Mouse (Mus musculus): ENCODE results near the gene Por.

Por gene
- long read RNA-seq, experiment 1, transcript Por-201 (16 exons, 2,636 nt): major isoform, 67 of 103 reads
- long read RNA-seq, experiment 1, partial matches to known transcripts: 26 of 103 reads
- long read RNA-seq, experiment 1, other reads (novel, unspliced or antisense): 10 of 103 reads
- long read RNA-seq, experiment 2, transcript Por-201 (16 exons, 2,636 nt): major isoform, 74 of 121 reads
- long read RNA-seq, experiment 2, partial matches to known transcripts: 35 of 121 reads
- long read RNA-seq, experiment 2, other reads (novel, unspliced or antisense): 12 of 121 reads

DNA sequence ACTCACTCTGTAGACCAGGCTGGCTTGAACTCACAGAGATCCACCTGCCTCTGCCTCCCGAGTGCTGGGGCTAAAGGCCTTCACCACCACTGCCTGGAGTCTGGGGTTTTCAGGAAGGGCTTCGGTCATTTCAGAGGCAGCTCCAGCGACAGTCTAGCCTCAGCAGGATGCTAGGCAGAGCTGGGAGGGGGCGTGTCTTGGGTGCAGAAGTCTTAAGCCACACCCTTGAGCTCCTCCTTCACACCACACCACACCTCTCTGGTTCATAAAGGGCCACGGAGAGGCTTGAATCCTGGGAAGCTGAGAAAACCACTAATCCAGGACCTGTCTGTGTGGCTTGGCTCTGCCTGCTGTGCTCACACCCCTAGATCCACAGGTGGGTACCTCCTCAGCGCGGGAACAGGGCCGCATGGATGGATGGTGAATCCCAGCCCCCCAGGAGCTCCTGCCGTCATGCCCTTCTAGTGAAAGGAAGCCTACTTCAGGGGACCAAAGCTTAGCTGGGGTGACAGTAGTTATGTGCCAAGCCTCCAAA lies at the start of gene Por:
TSS of gene Por (plus strand) at position 293 of the 535 bp plus-strand sequence.
- intact Hi-C loops (cut with DNase I): no loop called here

DNA sequence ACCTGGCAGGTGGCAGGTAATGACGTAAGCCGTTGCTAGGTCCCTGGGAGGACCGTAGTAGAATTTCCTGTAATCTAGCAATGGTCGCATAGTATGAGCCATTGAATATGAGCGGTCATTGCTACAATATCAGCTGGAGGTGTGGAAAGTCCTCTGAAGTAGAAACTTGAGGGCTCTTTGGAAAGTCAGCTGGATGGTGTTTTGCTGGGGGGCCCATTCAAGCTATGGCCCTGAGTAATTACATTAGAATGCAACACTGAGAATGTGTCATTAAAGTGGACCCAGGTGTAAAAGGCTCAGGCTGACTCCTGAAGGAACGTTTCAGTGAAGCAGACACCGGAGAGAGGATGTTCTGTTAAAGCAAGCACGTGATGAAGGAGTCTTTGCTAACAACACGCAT lies 49.3 kb upstream of the Por start:
- intact Hi-C loops (cut with DNase I): no loop called here

DNA sequence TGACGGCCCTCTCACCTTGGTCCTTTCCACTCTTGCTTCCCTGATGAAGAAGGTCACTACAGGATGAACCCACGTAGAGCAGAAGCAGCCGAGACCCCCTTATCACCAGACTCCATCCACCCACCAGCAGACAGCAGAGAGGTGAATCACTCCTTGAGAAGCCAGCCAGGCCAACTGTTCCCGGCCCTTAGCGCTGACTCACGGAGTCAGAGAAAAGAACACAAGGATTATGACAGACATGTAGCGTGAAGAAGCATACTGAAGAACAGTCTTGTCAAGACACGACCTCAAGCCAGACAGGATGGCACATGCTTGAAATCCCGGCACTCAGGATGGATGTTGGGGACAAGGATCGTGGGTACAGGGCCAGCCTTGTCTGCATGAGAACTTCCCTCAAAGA lies 48.1 kb upstream of the Por start:
- intact Hi-C loops (cut with DNase I): no loop called here

DNA sequence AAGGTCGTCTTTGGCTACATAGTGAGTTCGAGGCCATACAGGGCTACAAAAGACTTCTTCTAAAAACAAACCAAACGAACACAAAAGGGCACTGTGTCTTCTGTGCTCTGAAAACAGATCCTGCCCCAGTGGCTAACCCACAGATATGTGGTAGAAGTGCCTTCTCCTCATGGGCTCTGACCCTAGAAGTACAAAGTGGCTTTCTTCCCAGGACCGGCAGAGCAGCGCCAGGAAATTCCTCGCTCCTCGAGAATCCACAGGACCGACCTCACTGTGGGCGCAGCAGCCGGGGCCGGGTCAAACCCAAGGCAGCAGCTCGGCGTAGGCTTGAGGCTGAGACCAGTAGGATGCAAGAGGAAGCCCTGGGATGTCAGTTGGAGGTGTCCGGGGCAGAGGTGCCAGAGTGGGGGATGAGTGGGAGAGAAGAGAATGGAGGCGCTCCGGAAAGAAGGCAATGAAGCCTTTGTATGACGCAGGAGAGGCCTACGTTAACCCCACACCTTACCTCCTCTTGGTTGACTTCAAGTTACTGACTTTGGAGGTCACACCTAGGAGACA lies 46.7 kb upstream of the Por start:
- intact Hi-C loops (cut with DNase I): no loop called here

DNA sequence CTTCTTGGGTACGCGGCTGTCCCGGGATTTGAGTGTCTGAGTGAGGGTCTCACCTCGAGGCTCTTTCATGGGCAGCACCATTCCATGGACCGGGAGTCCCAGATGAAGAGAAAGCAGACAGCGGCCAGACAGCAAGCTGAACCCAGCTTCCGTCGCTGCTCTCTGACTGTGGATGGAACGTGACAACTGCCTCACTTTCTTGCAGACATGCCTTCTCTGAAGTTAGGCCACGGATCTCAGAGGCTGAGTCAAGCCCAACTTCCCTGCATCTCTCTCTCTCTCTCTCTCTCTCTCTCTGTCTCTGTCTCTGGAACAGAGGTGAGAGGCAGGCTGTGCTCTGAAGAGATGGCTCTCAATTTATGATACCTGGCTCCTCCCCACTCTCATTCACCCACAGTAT lies 40.9 kb upstream of the Por start:
- intact Hi-C loops (cut with DNase I): no loop called here

DNA sequence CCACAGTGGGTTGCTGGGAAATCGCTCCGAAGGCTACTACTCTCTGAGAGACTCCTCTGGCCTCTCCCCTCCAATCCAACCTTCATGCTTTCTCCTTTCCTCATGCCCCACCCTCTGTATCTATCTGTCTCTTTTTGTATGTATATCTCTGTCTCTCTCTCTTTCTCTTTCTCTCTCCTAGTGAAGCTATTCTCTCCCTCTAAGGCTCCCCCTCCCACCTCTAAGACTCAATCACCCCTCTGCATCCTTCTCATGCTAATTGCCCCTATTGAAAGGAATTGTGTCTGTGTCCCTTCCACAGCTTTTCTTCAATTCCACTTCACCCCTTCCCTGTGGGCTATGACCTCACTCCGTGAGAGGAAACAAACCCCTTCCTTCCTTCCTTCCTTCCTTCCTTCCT lies 40.4 kb upstream of the Por start:
- intact Hi-C loops (cut with DNase I): no loop called here

DNA sequence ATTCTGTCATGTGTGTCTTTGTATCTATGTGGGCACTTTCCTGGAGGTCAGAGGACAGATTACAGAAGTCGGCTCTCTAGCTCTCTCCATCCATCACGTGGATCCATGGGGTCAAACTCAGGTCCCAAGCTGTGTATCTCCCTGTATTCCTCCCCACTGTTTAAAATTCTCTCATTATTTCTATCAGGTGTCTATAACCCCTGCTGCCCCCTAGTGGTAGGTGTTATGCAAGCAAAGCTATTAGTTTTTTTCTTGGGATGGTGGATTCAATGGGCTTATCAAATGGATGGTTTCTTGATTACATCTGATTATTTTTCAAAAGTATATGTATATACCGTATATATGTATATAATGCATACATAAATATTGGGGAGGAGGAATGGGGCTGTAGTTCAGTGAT lies 39.2 kb upstream of the Por start:
- intact Hi-C loops (cut with DNase I): loop anchor here (10.0 kb wide), 1 partner anchor 114 kb away; the partner anchor contains the start of gene Tmem120a

DNA sequence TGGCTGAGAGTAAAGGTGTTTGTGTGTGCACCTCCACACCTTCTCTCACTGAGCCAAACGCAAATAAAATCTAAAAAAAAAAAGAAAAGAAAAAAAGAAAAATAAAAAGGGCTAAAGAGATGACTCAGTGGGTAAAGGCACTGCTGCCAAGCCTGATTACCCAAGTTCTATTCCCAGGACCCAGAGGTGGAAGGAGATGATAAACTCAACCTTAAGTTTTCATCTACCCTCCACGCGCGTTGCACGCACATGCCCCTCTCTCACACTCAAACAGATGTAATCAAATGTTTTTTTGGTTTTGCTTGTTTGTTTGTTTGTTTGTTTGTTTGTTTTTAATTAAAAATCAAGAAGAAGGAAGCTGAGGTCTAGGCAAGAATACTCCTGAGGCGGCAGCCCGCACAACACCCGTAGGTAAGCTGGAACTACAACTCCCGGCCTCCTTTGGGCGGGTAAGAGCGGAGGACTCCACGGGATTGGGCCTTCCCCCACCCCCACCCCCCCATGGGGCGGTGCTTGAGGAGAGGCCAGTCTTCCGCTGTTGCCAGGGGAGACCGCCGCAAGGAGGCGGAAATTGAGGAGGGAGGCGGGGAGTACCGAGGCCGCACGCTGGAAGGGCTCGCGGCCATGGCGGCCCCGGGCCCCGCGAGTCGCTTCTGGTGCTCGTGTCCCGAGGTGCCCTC lies 37.6 kb upstream of the Por start, which contains the start of gene Rhbdd2:
TSS of gene Rhbdd2 (plus strand) at position 502 of the 680 bp plus-strand sequence.
- intact Hi-C loops (cut with DNase I): loop anchor here (10.0 kb wide), 1 partner anchor 113 kb away; the partner anchor contains the start of gene Tmem120a

DNA sequence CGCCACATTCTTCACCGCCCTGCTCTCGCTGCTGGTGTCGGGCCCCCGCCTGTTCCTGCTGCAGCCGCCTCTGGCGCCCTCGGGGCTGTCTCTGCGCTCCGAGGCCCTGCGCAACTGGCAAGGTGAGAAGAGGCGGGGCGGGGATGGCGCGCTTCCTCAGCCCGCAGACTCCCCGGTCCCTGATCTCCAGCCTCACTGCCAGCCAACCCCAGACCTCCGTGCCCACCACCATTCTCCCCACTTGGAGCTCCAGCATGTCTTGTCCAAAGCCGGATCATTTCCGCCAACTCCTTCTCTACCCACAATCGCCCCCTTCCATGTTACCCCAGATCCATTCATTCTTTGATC lies 37.1 kb upstream of the Por start:
- intact Hi-C loops (cut with DNase I): loop anchor here (10.0 kb wide), 1 partner anchor 112 kb away; the partner anchor contains the start of gene Tmem120a

DNA sequence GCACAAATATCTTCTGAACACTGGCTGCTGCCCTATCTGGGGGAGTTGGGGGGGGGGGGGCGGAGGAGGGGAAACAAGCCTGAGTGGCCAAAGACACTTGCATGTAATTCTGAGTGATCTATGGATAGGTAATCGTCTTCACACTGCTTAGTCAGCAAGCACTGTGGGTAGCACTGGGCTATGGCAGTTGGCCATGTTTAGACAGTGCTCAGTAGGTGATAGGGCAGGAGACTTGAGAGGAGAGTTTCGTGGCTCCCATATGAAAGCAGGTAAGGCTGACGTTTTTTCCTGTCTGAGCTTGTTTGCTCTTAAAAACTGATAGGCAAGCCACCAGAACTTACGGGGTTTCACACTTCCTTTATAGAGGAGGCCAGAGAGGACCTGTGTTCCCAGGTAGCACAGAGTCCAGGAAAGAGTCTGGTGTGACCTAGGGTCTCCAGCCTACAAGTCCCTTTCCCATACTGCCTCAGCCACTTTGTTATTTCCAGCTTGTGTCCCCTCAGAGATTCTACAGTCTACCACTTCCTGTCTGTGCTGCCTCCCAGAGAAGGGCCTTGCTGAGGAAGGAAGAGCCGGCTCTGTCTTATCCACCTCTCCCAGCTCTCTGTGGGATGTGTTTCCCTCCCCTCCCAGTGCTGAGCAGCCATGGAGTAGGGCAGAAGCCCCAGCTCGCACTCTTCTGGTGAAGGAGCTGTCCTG lies 29.9 kb upstream of the Por start:
- intact Hi-C loops (cut with DNase I): loop anchor here (10.0 kb wide), 1 partner anchor 105 kb away; the partner anchor contains the start of gene Tmem120a

DNA sequence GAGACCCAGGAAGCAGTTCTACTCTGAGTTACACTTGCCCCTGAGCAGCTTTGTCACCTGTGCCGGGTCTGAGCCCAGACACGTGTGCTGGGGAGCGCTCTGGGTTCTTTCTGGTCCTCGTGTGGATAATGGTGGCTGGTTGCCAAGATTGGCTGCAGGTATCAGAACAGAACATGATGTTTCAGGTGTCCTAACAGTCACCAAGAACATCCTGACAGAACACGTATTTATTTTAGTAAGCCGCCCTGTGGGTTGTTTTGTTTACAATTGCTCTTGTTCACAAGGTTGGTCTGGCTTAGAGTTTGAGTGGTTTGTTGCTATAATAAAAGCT lies 29.4 kb upstream of the Por start:
- intact Hi-C loops (cut with DNase I): no loop called here

DNA sequence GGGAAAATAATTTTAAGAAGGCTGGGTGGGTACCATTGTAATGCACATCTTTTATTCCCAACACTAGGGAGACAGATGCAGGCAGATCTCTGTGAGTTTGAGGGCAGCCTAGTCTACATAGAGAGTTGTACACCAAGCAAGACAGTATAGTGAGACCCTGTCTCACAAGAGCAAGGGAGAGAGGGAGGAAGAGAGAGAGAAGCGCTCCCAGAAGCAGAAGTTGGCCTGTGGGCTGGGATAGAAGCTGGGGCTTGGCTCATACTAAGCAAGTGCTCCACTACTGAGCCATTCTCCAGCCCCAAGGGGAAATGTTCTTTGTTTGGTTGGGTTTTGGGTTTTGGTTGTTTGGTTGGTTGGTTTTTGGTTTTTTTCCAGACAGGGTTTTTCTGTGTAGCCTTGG lies 28.8 kb upstream of the Por start:
- intact Hi-C loops (cut with DNase I): no loop called here

DNA sequence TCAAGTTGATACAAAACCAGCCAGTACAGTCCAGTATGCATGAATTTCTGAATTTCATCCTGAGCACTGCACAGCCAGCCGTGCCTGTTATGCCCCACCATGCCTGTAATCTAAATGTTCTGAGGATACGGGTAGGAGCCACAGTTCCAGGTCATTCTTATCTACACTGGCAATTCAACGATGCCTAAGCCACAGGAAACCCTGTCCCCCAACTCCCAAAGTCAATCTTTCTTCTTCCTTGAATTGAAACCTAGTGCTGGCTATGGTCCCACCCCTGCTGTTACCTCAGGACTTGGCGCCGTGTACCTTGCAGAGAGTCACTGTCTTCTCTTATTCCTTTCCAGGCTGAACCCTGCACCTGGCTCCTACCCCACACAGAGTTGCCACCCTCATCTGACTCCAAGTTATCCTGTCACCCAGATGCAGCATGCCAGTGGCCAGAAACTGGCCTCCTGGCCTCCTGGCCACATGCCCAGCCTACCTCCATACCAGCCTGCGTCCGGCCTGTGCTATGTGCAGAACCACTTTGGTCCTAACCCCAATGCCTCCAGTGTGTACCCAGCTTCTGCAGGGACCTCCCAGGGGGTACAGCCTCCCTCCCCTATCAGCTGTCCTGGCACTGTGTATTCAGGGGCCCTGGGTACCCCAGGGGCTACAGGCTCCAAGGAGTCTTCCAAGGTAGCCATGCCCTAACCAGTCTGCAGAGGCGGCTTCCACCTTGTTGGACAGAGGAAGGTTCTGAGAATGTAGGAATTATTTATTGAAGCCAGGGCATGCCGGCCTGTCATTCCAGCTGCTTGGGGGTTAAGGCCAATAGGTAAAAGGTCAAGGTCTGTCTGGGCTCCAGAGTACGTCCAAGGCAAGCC lies 26.9 kb upstream of the Por start:
- intact Hi-C loops (cut with DNase I): no loop called here

DNA sequence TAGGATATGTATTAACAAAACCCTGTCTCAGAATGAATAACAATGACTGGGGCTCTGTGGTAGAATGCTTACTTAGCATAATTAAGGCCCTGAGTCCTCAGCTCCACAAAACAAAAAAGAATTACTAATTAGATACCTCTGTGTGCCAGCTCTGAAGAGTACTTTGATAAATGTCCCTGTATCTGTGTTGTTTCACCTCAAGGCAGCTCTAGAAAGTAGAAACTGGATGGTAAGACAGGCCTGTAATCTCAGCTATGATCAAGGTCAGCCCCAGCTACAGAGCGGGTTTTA lies 26.3 kb upstream of the Por start:
- intact Hi-C loops (cut with DNase I): no loop called here

DNA sequence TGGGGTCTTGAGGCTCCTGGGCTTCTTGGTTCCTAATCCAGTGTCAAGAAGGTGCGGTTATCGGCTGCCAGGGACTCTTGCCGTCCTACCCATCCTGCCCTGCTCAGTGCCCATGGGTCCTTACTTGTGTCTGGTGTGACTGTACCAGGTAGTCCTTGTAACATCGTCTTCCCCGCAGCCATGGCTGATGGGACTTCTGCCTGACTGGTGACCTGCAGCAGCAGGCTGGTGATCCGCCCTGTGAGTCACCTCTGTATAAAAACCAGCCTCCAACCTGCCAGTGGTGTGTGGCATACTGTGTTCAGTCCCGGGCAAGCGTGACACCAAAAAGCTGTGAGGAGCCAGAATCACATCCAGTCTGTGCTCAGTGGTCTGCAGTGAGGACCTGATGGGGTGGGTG lies 26.0 kb upstream of the Por start:
- intact Hi-C loops (cut with DNase I): no loop called here

DNA sequence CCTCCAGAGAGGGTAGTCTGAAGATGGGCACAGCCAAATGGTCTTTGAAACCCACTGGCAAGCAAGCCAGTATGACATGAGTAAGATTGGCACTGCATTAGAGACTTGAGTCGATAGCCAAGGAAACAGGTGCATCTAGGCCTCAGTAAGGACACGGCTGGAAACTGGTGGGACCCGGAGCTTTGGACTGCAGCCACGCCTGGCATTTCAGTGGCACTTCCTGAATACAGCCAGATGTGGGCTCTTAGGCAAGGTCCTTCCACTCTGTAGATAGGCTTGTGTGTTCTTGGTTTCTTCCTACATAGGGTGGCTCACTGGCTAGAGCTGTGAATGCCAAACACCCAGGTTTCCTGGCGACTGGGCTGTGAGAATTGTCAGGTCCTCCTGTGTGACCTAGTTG lies 24.5 kb upstream of the Por start:
- intact Hi-C loops (cut with DNase I): no loop called here

DNA sequence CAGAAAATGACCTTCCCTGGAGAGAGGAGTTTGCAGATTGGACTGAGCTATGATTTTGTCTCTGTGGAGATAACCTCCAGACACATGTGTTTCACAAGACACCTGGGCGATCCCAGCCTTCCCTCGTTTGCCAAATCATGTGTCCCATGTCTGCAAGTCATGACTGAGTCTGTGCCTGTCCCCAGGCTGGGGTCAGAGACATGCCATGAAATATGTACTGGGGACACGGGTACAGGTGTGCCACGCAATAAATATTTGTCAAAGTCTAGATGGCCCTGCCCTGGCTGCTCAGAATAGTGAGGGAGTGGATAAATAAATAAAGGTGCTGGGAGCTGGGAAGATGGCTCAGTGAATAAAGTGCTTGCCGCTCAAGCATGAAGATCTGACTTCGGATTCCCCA lies 23.8 kb upstream of the Por start:
- intact Hi-C loops (cut with DNase I): no loop called here

DNA sequence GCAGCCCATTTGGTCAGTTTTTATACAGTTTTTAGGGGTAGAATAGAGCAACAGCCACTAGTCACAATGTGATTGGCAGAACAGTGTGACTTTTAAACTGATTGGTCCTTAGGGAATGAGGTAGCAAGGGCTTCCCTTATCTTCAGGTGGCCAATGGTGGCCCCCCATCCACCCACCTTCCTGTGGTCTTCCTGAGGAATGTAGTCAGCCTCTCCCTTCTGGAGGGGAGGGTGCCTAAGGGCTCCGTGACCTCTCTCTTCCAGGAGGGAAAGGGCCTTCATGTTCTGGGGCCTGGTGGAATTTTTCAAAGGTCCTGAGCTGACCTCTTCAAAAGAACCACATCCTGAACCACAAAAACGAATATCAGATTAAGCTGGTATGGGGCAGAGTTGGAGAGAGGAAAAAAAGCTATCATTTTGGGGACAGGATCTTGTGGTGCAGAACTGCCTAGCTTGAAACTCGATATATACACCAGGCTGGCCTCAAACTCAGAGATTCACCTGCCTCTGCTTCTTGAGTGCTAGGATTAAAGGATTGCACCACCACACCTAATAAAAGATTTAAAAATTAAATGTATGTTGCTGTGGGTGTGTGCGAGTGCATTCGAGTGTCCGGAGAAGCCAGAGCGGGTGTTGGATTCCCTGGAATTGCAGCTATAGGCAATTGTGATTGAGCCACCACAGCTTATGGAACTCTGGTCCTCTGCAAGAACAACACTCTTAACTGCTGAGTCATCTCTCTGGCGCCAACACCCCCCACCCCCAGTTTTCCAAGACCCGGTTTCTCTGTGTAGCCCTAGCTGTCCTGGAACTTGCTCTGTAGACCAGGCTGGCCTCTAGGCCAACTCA lies 21.1 kb upstream of the Por start:
- intact Hi-C loops (cut with DNase I): no loop called here

DNA sequence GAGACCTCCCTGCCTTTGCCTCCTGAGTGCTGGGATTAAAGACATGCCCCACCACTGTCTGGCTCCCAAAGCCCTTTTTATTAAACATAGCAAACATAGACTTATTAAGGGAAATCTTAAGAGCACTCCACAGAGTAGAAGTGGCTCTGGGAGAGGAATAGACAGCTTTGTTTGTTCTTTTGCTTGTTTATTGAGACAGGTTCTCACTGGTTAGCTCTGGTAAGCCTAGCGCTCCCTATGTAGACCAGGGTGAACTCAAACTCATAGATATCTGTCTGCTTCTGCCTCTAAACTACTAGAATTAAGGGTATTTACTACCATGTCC lies 20.6 kb upstream of the Por start:
- intact Hi-C loops (cut with DNase I): no loop called here

DNA sequence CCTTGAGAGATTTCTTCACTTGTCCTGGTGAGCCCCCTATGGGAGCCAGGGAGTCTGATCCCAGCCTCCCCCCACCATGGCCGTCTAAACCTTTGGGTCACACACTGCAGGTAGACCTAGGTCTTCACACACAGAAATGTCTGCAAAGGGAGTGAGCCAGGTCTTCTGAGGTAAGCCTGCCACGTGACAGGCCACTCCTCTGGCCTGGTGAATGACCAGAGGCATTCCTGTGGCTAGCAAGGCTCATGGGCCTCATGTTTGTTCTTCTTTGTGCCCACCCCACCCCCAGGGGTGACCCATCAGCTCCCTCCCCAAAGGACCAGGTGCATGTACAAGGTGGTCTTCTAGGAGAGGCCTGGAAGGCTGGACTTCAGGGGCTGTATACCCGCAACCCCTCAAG lies 18.3 kb upstream of the Por start:
- intact Hi-C loops (cut with DNase I): no loop called here
